In genomic region chr6:86776706-86777071, GRCm38 (mm10) we compare ENCODE assay signal across 12 mouse cellular contexts. TPM values are rescaled to one million over a fixed set of nuclear protein-coding genes. Genes with fewer than 3 reads are reported as not detected.
DNase-seq lines count a peak whose midpoint lies in the region; ATAC-seq and TF ChIP-seq lines count a peak whose summit lies in the region.
"Had no signal": no experiment of that assay in that cellular context is flagged by ENCODE, and none has a peak within 500 bp of the region (broad histone marks: within the 10 kb centered on the region; RNA-seq: fewer than 3 reads in every experiment).

No protein-coding gene starts in this region.

- H3K9ac ChIP-seq in hindbrain, postnatal 0 days (replicated peaks; ENCODE audit: low read length) = no peak overlapping the region
- no peak overlapping the region for H3K9ac ChIP-seq in midbrain, embryonic 15.5 days
- H3K9ac ChIP-seq: forebrain, embryonic 12.5 days; hindbrain, embryonic 12.5 days; liver, embryonic 15.5 days had no signal

- no peak overlapping the region for H3K27ac ChIP-seq in hindbrain, postnatal 0 days
- no peak overlapping the region for H3K27ac ChIP-seq in hindbrain, embryonic 10.5 days
- 0 out of 2 replicates have a peak overlapping the region, but pooled peaks have one; percentile 20 for H3K27ac ChIP-seq in small intestine, adult 2 months (ENCODE audit: insufficient read depth, low read depth, low read length)
- H3K27ac ChIP-seq in midbrain, embryonic 15.5 days = no peak overlapping the region
- H3K27ac ChIP-seq: forebrain, embryonic 12.5 days; hindbrain, embryonic 12.5 days; liver, embryonic 15.5 days had no signal

- TF ChIP-seq CTCF in hindbrain, postnatal 0 days (IDR thresholded peaks at IDR 0.05; ENCODE audit: low read depth) = peak; percentile 40
- no peak for TF ChIP-seq CTCF in small intestine, adult 2 months (IDR thresholded peaks at IDR 0.05; ENCODE audit: extremely low read depth, insufficient read length, insufficient replicate concordance, low read depth, low read length)

- no peaks in the 10 kb centered on the region for H3K36me3 ChIP-seq in hindbrain, postnatal 0 days (ENCODE audit: insufficient read depth, low read length)
- H3K36me3 ChIP-seq in hindbrain, embryonic 10.5 days = no peaks in the 10 kb centered on the region
- peaks cover 13% of the 10 kb centered on the region for H3K36me3 ChIP-seq in small intestine, adult 2 months (ENCODE audit: control insufficient read depth, insufficient read depth, low read length)
- no peaks in the 10 kb centered on the region for H3K36me3 ChIP-seq in midbrain, embryonic 15.5 days (replicated peaks)
- H3K36me3 ChIP-seq: forebrain, embryonic 12.5 days; hindbrain, embryonic 12.5 days; liver, embryonic 15.5 days had no signal

- no peaks in the 10 kb centered on the region for H3K27me3 ChIP-seq in hindbrain, postnatal 0 days (ENCODE audit: insufficient read depth, low read length)
- no peaks in the 10 kb centered on the region for H3K27me3 ChIP-seq in hindbrain, embryonic 10.5 days (ENCODE audit: insufficient read depth, poor library complexity, severe bottlenecking)
- H3K27me3 ChIP-seq in small intestine, adult 2 months (ENCODE audit: control insufficient read depth, insufficient read depth, low read length) = no peaks in the 10 kb centered on the region
- H3K27me3 ChIP-seq in midbrain, embryonic 15.5 days (replicated peaks) = no peaks in the 10 kb centered on the region
- H3K27me3 ChIP-seq: forebrain, embryonic 12.5 days; hindbrain, embryonic 12.5 days; liver, embryonic 15.5 days had no signal

- no peaks in the 10 kb centered on the region for H3K9me3 ChIP-seq in hindbrain, postnatal 0 days (ENCODE audit: low read length)
- no peaks in the 10 kb centered on the region for H3K9me3 ChIP-seq in hindbrain, embryonic 10.5 days
- no peaks in the 10 kb centered on the region for H3K9me3 ChIP-seq in midbrain, embryonic 15.5 days
- H3K9me3 ChIP-seq: forebrain, embryonic 12.5 days; hindbrain, embryonic 12.5 days; liver, embryonic 15.5 days had no signal

- no peak overlapping the region for H3K4me2 ChIP-seq in hindbrain, postnatal 0 days (ENCODE audit: low read depth, low read length)
- no peak overlapping the region for H3K4me2 ChIP-seq in midbrain, embryonic 15.5 days
- H3K4me2 ChIP-seq: forebrain, embryonic 12.5 days; hindbrain, embryonic 12.5 days; liver, embryonic 15.5 days had no signal

- no peak for ATAC-seq in hindbrain, postnatal 0 days
- no peak for ATAC-seq in midbrain, embryonic 15.5 days (replicated peaks)

- H3K4me1 ChIP-seq in hindbrain, postnatal 0 days (ENCODE audit: insufficient read depth, low read length) = no peaks in the 10 kb centered on the region
- no peaks in the 10 kb centered on the region for H3K4me1 ChIP-seq in hindbrain, embryonic 10.5 days (replicated peaks)
- H3K4me1 ChIP-seq in small intestine, adult 2 months (ENCODE audit: control insufficient read depth, insufficient read depth, insufficient read length, low read length) = peaks cover 13% of the 10 kb centered on the region
- H3K4me1 ChIP-seq in midbrain, embryonic 15.5 days = no peaks in the 10 kb centered on the region
- H3K4me1 ChIP-seq: forebrain, embryonic 12.5 days; hindbrain, embryonic 12.5 days had no signal

- no peak for TF ChIP-seq POLR2A in small intestine, adult 2 months (IDR thresholded peaks at IDR 0.05; ENCODE audit: low read depth, low read length)

- DNase-seq in hindbrain, postnatal 0 days (ENCODE audit: low spot score) = peak; percentile 20
- DNase-seq in hindbrain, embryonic 10.5 days (ENCODE audit: low spot score) = no peak
- peak; percentile 41 for DNase-seq in right cerebral cortex, adult 18-20 months
- DNase-seq in right cerebral cortex, postnatal 14 days = no peak
- peak; percentile 29 to 39 for DNase-seq in layer of hippocampus, adult 8-10 months (ENCODE audit: low spot score in 2 of 2)
- DNase-seq in kidney, postnatal 36 days = no peak
- DNase-seq: kidney, adult 2 months had no signal

- 55% methylated on average over 4 of the region's 4 CpGs for WGBS in hindbrain, postnatal 0 days
- WGBS in hindbrain, embryonic 10.5 days = 70% methylated on average over 4 of the region's 4 CpGs
- WGBS in small intestine, adult 2 months = 42% methylated on average over 4 of the region's 4 CpGs
- 68% methylated on average over 4 of the region's 4 CpGs for WGBS in midbrain, embryonic 15.5 days

- H3K4me3 ChIP-seq in hindbrain, postnatal 0 days (ENCODE audit: low read length) = no peak overlapping the region
- no peak overlapping the region for H3K4me3 ChIP-seq in hindbrain, embryonic 10.5 days
- no peak overlapping the region for H3K4me3 ChIP-seq in small intestine, adult 2 months (ENCODE audit: low read depth, low read length)
- no peak overlapping the region for H3K4me3 ChIP-seq in midbrain, embryonic 15.5 days
- H3K4me3 ChIP-seq: forebrain, embryonic 12.5 days; hindbrain, embryonic 12.5 days; liver, embryonic 15.5 days had no signal

RNA-seq across cellular contexts. Expression of gene Anxa4, which starts 16.7 kb away (rescaled TPM):
- 2.1 and 4.2 TPM in 2 replicates for total RNA-seq in hindbrain, postnatal 0 days (2014; rRNA removed)
- 6.4 and 6.8 TPM in 2 replicates for polyA plus RNA-seq in hindbrain, postnatal 0 days (2015; fragmentation: Nextera tagmentation; extraction: Ambion mirVana)
- 7.4 and 8.7 TPM in 2 replicates for polyA plus RNA-seq in hindbrain, embryonic 10.5 days (2016; fragmentation: Nextera tagmentation; extraction: Ambion mirVana)
- 10 to 100 TPM in 1 of 4 experiments, 1 to 10 TPM in 3; 6.2 to 19.2 (median 8.1) TPM for total RNA-seq in layer of hippocampus, adult 8-10 months (2022)
- polyA plus RNA-seq in small intestine, adult 2 months (2012; rRNA removed) = 89.9 and 634 TPM in 2 replicates
- polyA plus RNA-seq in midbrain, embryonic 15.5 days (2015; fragmentation: Nextera tagmentation; extraction: Ambion mirVana) = 5.5 and 5.9 TPM in 2 replicates

RNA-seq across cellular contexts. Expression of gene Gmcl1, which starts 43.5 kb away (rescaled TPM):
- total RNA-seq in hindbrain, postnatal 0 days (2014; rRNA removed) = 15.9 and 23.5 TPM in 2 replicates
- 25.8 and 26.9 TPM in 2 replicates for polyA plus RNA-seq in hindbrain, postnatal 0 days (2015; fragmentation: Nextera tagmentation; extraction: Ambion mirVana)
- 35.0 and 38.1 TPM in 2 replicates for polyA plus RNA-seq in hindbrain, embryonic 10.5 days (2016; fragmentation: Nextera tagmentation; extraction: Ambion mirVana)
- 10 to 100 TPM; 30.3 to 35.5 (median 31.5) TPM for total RNA-seq in layer of hippocampus, adult 8-10 months (2022)
- 11.7 and 20.5 TPM in 2 replicates for polyA plus RNA-seq in small intestine, adult 2 months (2012; rRNA removed)
- 33.8 and 34.5 TPM in 2 replicates for polyA plus RNA-seq in midbrain, embryonic 15.5 days (2015; fragmentation: Nextera tagmentation; extraction: Ambion mirVana)

Comparison
In these comparisons a context has a peak if more than half of its experiments do, and no peak if none do; other contexts are left out.
1. DNase-seq: peak in hindbrain, postnatal 0 days (single experiment), right cerebral cortex, adult 18-20 months (single experiment) and layer of hippocampus, adult 8-10 months (2 of 2); none in hindbrain, embryonic 10.5 days (single experiment), right cerebral cortex, postnatal 14 days (single experiment) and kidney, postnatal 36 days (0 of 2).